10 mouse cellular contexts compared by ENCODE assay signal in genomic region chr1:162037185-162037765, GRCm38 (mm10). TPM values are rescaled to one million over a fixed set of nuclear protein-coding genes. Genes with fewer than 3 reads are reported as not detected.
DNase-seq lines count a peak whose midpoint lies in the region; ATAC-seq and TF ChIP-seq lines count a peak whose summit lies in the region.
"Had no signal": no experiment of that assay in that cellular context is flagged by ENCODE, and none has a peak within 500 bp of the region (broad histone marks: within the 10 kb centered on the region; RNA-seq: fewer than 3 reads in every experiment).

No protein-coding gene starts in this region.

- H3K4me3 ChIP-seq in forebrain, embryonic 12.5 days (replicated peaks), result no peak overlapping the region
- H3K4me3 ChIP-seq in forebrain, embryonic 11.5 days (ENCODE audit: low read depth, low read length), result no peak overlapping the region
- H3K4me3 ChIP-seq in liver, adult 2 months (ENCODE audit: insufficient read depth, low read depth, low read length), result no peak overlapping the region
- H3K4me3 ChIP-seq in forebrain, embryonic 13.5 days, result no peak overlapping the region
- no peak overlapping the region for H3K4me3 ChIP-seq in limb, embryonic 15.5 days

- TF ChIP-seq CTCF in liver, adult 2 months (IDR thresholded peaks at IDR 0.05; ENCODE audit: low read depth, low read length), result no peak

- H3K27ac ChIP-seq in forebrain, embryonic 12.5 days, result peak overlapping the region; percentile 53; the same call in 1 of the 2 replicates
- H3K27ac ChIP-seq in forebrain, embryonic 11.5 days (ENCODE audit: low read depth, low read length), result no peak overlapping the region
- peak overlapping the region; percentile 20 for H3K27ac ChIP-seq in liver, adult 2 months (replicated peaks; ENCODE audit: insufficient read depth, low read depth, low read length)
- H3K27ac ChIP-seq in forebrain, embryonic 13.5 days, result peak overlapping the region; percentile 48
- H3K27ac ChIP-seq in limb, embryonic 15.5 days, result peak overlapping the region; percentile 95

- DNase-seq in forebrain, embryonic 11.5 days (ENCODE audit: low spot score), result no peak
- peak; percentile 32 for DNase-seq in liver, adult 2 months (ENCODE audit: extremely low read depth, low read depth, low spot score)
- DNase-seq in liver, result no peak
- DNase-seq in spleen, adult 18-20 months, result no peak
- no peak for DNase-seq in adrenal gland, postnatal 10 days

- TF ChIP-seq POLR2A in liver, adult 2 months (IDR thresholded peaks at IDR 0.05; ENCODE audit: extremely low read depth, insufficient read depth, low read length), result no peak

- no peaks in the 10 kb centered on the region for H3K79me2 ChIP-seq in liver, adult 2 months (ENCODE audit: control insufficient read depth, insufficient read depth, low read length)

- no peaks in the 10 kb centered on the region for H3K27me3 ChIP-seq in forebrain, embryonic 12.5 days
- no peaks in the 10 kb centered on the region for H3K27me3 ChIP-seq in forebrain, embryonic 11.5 days (ENCODE audit: control insufficient read depth, insufficient read depth, low read length)
- H3K27me3 ChIP-seq in liver, adult 2 months (ENCODE audit: control insufficient read depth, insufficient read depth, low read length), result no peaks in the 10 kb centered on the region
- H3K27me3 ChIP-seq in forebrain, embryonic 13.5 days, result no peaks in the 10 kb centered on the region
- no peaks in the 10 kb centered on the region for H3K27me3 ChIP-seq in limb, embryonic 15.5 days

- H3K4me1 ChIP-seq in forebrain, embryonic 12.5 days, result peaks cover 17% of the 10 kb centered on the region
- no peaks in the 10 kb centered on the region for H3K4me1 ChIP-seq in forebrain, embryonic 11.5 days (replicated peaks; ENCODE audit: control insufficient read depth, insufficient read depth, low read length)
- H3K4me1 ChIP-seq in liver, adult 2 months (ENCODE audit: control insufficient read depth, insufficient read depth, low read length), result peaks cover 1% of the 10 kb centered on the region; the same call in 1 of the 2 replicates
- peaks cover 20% of the 10 kb centered on the region for H3K4me1 ChIP-seq in forebrain, embryonic 13.5 days
- peaks cover 43% of the 10 kb centered on the region for H3K4me1 ChIP-seq in limb, embryonic 15.5 days

- 72% methylated on average over 6 of the region's 6 CpGs for WGBS in forebrain, embryonic 12.5 days
- 85% methylated on average over 6 of the region's 6 CpGs for WGBS in forebrain, embryonic 11.5 days
- WGBS in liver, adult 2 months, result 55% methylated on average over 6 of the region's 6 CpGs
- WGBS in forebrain, embryonic 13.5 days, result 61% methylated on average over 6 of the region's 6 CpGs
- 12% methylated on average over 6 of the region's 6 CpGs for WGBS in limb, embryonic 15.5 days

- H3K4me2 ChIP-seq in forebrain, embryonic 12.5 days, result no peak overlapping the region
- H3K4me2 ChIP-seq in forebrain, embryonic 11.5 days (ENCODE audit: low read depth, low read length, severe bottlenecking), result no peak overlapping the region
- H3K4me2 ChIP-seq in forebrain, embryonic 13.5 days, result no peak overlapping the region
- peak overlapping the region; percentile 15; the same call in 1 of the 2 replicates for H3K4me2 ChIP-seq in limb, embryonic 15.5 days

- H3K9me3 ChIP-seq in forebrain, embryonic 12.5 days, result 0 out of 2 replicates have a peak, but pooled peaks cover 4% of the 10 kb centered on the region
- no peaks in the 10 kb centered on the region for H3K9me3 ChIP-seq in forebrain, embryonic 11.5 days (ENCODE audit: control insufficient read depth, low read length)
- peaks cover 3% of the 10 kb centered on the region; the same call in 1 of the 2 replicates for H3K9me3 ChIP-seq in forebrain, embryonic 13.5 days (replicated peaks)
- H3K9me3 ChIP-seq in limb, embryonic 15.5 days, result no peaks in the 10 kb centered on the region

- no peak for ATAC-seq in forebrain, embryonic 12.5 days (ENCODE audit: low FRiP score)
- ATAC-seq in forebrain, embryonic 11.5 days (replicated peaks; ENCODE audit: low FRiP score), result no peak
- ATAC-seq in forebrain, embryonic 13.5 days, result peak; percentile 46; the same call in 1 of the 2 replicates
- peak; percentile 56 for ATAC-seq in limb, embryonic 15.5 days (ENCODE audit: insufficient number of reproducible peaks, low FRiP score, low TSS enrichment, low read depth)

- H3K9ac ChIP-seq in forebrain, embryonic 12.5 days, result no peak overlapping the region
- no peak overlapping the region for H3K9ac ChIP-seq in forebrain, embryonic 11.5 days (ENCODE audit: low read length)
- H3K9ac ChIP-seq in liver, adult 2 months (ENCODE audit: low read depth, low read length), result no peak overlapping the region
- H3K9ac ChIP-seq in forebrain, embryonic 13.5 days, result no peak overlapping the region
- no peak overlapping the region for H3K9ac ChIP-seq in limb, embryonic 15.5 days

- no peaks in the 10 kb centered on the region for H3K36me3 ChIP-seq in forebrain, embryonic 12.5 days (replicated peaks)
- H3K36me3 ChIP-seq in forebrain, embryonic 11.5 days (ENCODE audit: control insufficient read depth, insufficient read depth, low read length), result no peaks in the 10 kb centered on the region
- no peaks in the 10 kb centered on the region for H3K36me3 ChIP-seq in liver, adult 2 months (ENCODE audit: control insufficient read depth, insufficient read depth, low read length)
- no peaks in the 10 kb centered on the region for H3K36me3 ChIP-seq in forebrain, embryonic 13.5 days (ENCODE audit: poor library complexity, severe bottlenecking)
- no peaks in the 10 kb centered on the region for H3K36me3 ChIP-seq in limb, embryonic 15.5 days

RNA-seq across cellular contexts. Expression of gene 4930558K02Rik, which starts 57.8 kb away (rescaled TPM):
- polyA plus RNA-seq in forebrain, embryonic 12.5 days (2016; fragmentation: Nextera tagmentation; extraction: Ambion mirVana), result not detected in 2 replicates
- polyA plus RNA-seq in forebrain, embryonic 11.5 days (2014; fragmentation: Nextera tagmentation; extraction: Ambion mirVana), result not detected in 2 replicates
- total RNA-seq in liver, adult 2 months (2014; rRNA removed), result not detected in 2 replicates
- polyA plus RNA-seq in liver, adult 2 months (2012; rRNA removed), result not detected in 2 replicates
- not detected in 2 replicates for polyA plus RNA-seq in forebrain, embryonic 13.5 days (2015; fragmentation: Nextera tagmentation; extraction: Ambion mirVana)
- not detected in 2 replicates for polyA plus RNA-seq in limb, embryonic 15.5 days (2015; fragmentation: Nextera tagmentation; extraction: Ambion mirVana)
- not detected for total RNA-seq in adrenal gland, postnatal 10 days (2021)
- total RNA-seq: gastrocnemius, adult 18-20 months; layer of hippocampus, postnatal 25 days had no signal

Comparison
In these comparisons a context has a peak if more than half of its experiments do, and no peak if none do; other contexts are left out.
1. ATAC-seq: peak in forebrain, embryonic 13.5 days (single experiment) and limb, embryonic 15.5 days (single experiment); none in forebrain, embryonic 12.5 days (single experiment) and forebrain, embryonic 11.5 days (single experiment).